Comparison of ENCODE assay signal across 8 mouse cellular contexts in the genomic region with DNA sequence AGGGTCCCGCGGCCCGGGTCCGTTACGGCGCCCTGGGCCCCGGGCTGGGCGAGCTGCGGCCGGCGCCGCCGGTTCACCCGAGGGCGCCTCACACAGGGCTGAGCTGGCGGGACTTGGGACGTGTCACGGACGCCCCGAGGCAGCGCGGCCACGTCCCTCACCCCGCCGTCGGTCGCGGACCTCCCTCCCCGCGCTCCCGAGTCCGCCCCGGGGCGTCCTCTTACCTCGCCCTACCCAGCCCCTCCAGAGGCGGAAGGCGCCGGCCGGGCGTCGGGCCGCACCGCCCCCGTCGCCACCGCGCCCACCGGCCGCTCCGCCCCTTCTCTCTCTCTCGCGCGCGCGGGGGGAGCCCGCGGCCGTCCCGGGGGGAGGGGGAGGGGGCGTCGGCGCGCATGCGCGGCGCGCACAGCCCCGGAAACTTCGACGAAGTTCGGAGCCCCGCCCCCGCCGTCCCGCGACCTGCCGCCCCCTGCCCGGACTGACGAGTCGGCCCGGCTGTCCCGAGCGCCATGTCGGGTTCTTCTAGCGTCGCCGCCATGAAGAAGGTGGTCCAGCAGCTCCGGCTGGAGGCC. TPM values are rescaled to one million over a fixed set of nuclear protein-coding genes. Genes with fewer than 3 reads are reported as not detected.
DNase-seq lines count a peak whose midpoint lies in the region; ATAC-seq and TF ChIP-seq lines count a peak whose summit lies in the region.

A gene (minus strand): TSS at position 323 of the 572 bp plus-strand sequence.
A gene (plus strand): TSS at position 377 of the 572 bp plus-strand sequence.

- peaks cover 19% of the 10 kb centered on the region; the same call in 1 of the 2 replicates for H3K79me2 ChIP-seq in liver, adult 2 months (ENCODE audit: control insufficient read depth, insufficient read depth, low read length)

- H3K27ac ChIP-seq in embryonic fibroblast, embryonic 13.5 days (ENCODE audit: insufficient read depth, low read length) = peak within 1 kb of the TSS; percentile 97
- H3K27ac ChIP-seq in heart, embryonic 10.5 days = peak within 1 kb of the TSS; percentile 99
- peak within 1 kb of the TSS; percentile 89 for H3K27ac ChIP-seq in kidney, embryonic 14.5 days (ENCODE audit: low read depth, low read length)
- peak within 1 kb of the TSS; percentile 100 for H3K27ac ChIP-seq in liver, adult 2 months (replicated peaks; ENCODE audit: insufficient read depth, low read depth, low read length)

- no peaks in the 10 kb centered on the region for H3K27me3 ChIP-seq in heart, embryonic 10.5 days (ENCODE audit: insufficient read depth, poor library complexity, severe bottlenecking)
- H3K27me3 ChIP-seq in kidney, embryonic 14.5 days (ENCODE audit: control insufficient read depth, insufficient read depth, low read length) = no peaks in the 10 kb centered on the region
- H3K27me3 ChIP-seq in liver, adult 2 months (ENCODE audit: control insufficient read depth, insufficient read depth, low read length) = no peaks in the 10 kb centered on the region

- H3K4me3 ChIP-seq in embryonic fibroblast, embryonic 13.5 days (ENCODE audit: insufficient read depth, low read length) = peak within 1 kb of the TSS; percentile 95
- peak within 1 kb of the TSS; percentile 78 for H3K4me3 ChIP-seq in heart, embryonic 10.5 days
- peak within 1 kb of the TSS; percentile 80 for H3K4me3 ChIP-seq in kidney, embryonic 14.5 days (ENCODE audit: low read length)
- H3K4me3 ChIP-seq in liver, adult 2 months (ENCODE audit: insufficient read depth, low read depth, low read length) = peak within 1 kb of the TSS; percentile 100

- TF ChIP-seq CTCF in embryonic fibroblast, embryonic 13.5 days (IDR thresholded peaks at IDR 0.05; ENCODE audit: borderline replicate concordance, insufficient read depth, low read length) = no peak
- TF ChIP-seq CTCF in liver, adult 2 months (IDR thresholded peaks at IDR 0.05; ENCODE audit: low read depth, low read length) = no peak

- ATAC-seq in kidney, embryonic 14.5 days (ENCODE audit: low FRiP score, low TSS enrichment) = peak; percentile 96

- H3K4me1 ChIP-seq in embryonic fibroblast, embryonic 13.5 days (ENCODE audit: control insufficient read depth, insufficient read depth, low read length) = peaks cover 2% of the 10 kb centered on the region; the same call in 1 of the 2 replicates
- peaks cover 26% of the 10 kb centered on the region for H3K4me1 ChIP-seq in heart, embryonic 10.5 days
- H3K4me1 ChIP-seq in kidney, embryonic 14.5 days (ENCODE audit: control insufficient read depth, insufficient read depth, low read length) = peaks cover 9% of the 10 kb centered on the region; the same call in 1 of the 2 replicates
- H3K4me1 ChIP-seq in liver, adult 2 months (ENCODE audit: control insufficient read depth, insufficient read depth, low read length) = peaks cover 21% of the 10 kb centered on the region

- no peaks in the 10 kb centered on the region for H3K9me3 ChIP-seq in heart, embryonic 10.5 days
- no peaks in the 10 kb centered on the region for H3K9me3 ChIP-seq in kidney, embryonic 14.5 days (ENCODE audit: control insufficient read depth, low read length)

- peak within 1 kb of the TSS; percentile 82 for H3K9ac ChIP-seq in kidney, embryonic 14.5 days (ENCODE audit: low read depth, low read length)
- H3K9ac ChIP-seq in liver, adult 2 months (ENCODE audit: low read depth, low read length) = peak within 1 kb of the TSS; percentile 100

- peak; percentile 88 for TF ChIP-seq POLR2A in embryonic fibroblast, embryonic 13.5 days (IDR thresholded peaks at IDR 0.05; ENCODE audit: low read depth, low read length)
- TF ChIP-seq POLR2A in liver, adult 2 months (IDR thresholded peaks at IDR 0.05; ENCODE audit: extremely low read depth, insufficient read depth, low read length) = peak; percentile 84

- WGBS in heart, embryonic 10.5 days = under 1% methylated on average over 60 of the region's 88 CpGs
- 0% methylated on average over 62 of the region's 88 CpGs for WGBS in kidney, embryonic 14.5 days
- WGBS in liver, adult 2 months = under 1% methylated on average over 49 of the region's 88 CpGs

- DNase-seq in B cell, adult 2 months = peak; percentile 89 to 90
- peak; percentile 91 to 96 for DNase-seq in adrenal gland, postnatal 36 days
- peak; percentile 93 for DNase-seq in heart, embryonic 10.5 days (ENCODE audit: low spot score)
- peak; percentile 70 for DNase-seq in liver, adult 2 months (ENCODE audit: extremely low read depth, low read depth, low spot score)
- DNase-seq in monocyte, adult 2 months (ENCODE audit: low read depth in 1 of 2, low spot score in 2 of 2) = peak; percentile 44 to 76
- peak; percentile 81 to 92 for DNase-seq in spleen, postnatal 10 days (ENCODE audit: low spot score in 2 of 2)

- peak within 1 kb of the TSS; percentile 72 for H3K4me2 ChIP-seq in kidney, embryonic 14.5 days (replicated peaks; ENCODE audit: low read depth, low read length)

- H3K36me3 ChIP-seq in heart, embryonic 10.5 days = peaks cover 13% of the 10 kb centered on the region
- peaks cover 11% of the 10 kb centered on the region for H3K36me3 ChIP-seq in kidney, embryonic 14.5 days (ENCODE audit: control insufficient read depth, insufficient read depth, low read length)
- peaks cover 10% of the 10 kb centered on the region for H3K36me3 ChIP-seq in liver, adult 2 months (ENCODE audit: control insufficient read depth, insufficient read depth, low read length)

RNA-seq across cellular contexts. Expression of the first gene that starts in this region (rescaled TPM):
- 1 to 10 TPM; 3.9 to 4.6 TPM for total RNA-seq in adrenal gland, postnatal 36 days (2021)
- 4.6 and 6.1 TPM in 2 replicates for polyA plus RNA-seq in embryonic fibroblast, embryonic 13.5 days (2011; ENCODE audit: insufficient read length, low read depth, missing spikeins)
- 5.0 and 5.4 TPM in 2 replicates for polyA plus RNA-seq in heart, embryonic 10.5 days (2016; fragmentation: Nextera tagmentation; extraction: Ambion mirVana)
- 6.0 and 6.8 TPM in 2 replicates for polyA plus RNA-seq in kidney, embryonic 14.5 days (2014; fragmentation: Nextera tagmentation; extraction: Ambion mirVana)
- 3.0 and 5.1 TPM in 2 replicates for total RNA-seq in liver, adult 2 months (2014; rRNA removed)
- 0.21 and 0.57 TPM in 2 replicates for polyA plus RNA-seq in liver, adult 2 months (2012; rRNA removed)

RNA-seq across cellular contexts. Expression of the second gene that starts in this region (rescaled TPM):
- 100 to 1,000 TPM; 250 to 253 TPM for total RNA-seq in adrenal gland, postnatal 36 days (2021)
- 303 and 362 TPM in 2 replicates for polyA plus RNA-seq in embryonic fibroblast, embryonic 13.5 days (2011; ENCODE audit: insufficient read length, low read depth, missing spikeins)
- polyA plus RNA-seq in heart, embryonic 10.5 days (2016; fragmentation: Nextera tagmentation; extraction: Ambion mirVana) = 1,312 and 1,459 TPM in 2 replicates
- 1,038 and 1,404 TPM in 2 replicates for polyA plus RNA-seq in kidney, embryonic 14.5 days (2014; fragmentation: Nextera tagmentation; extraction: Ambion mirVana)
- total RNA-seq in liver, adult 2 months (2014; rRNA removed) = 198 and 243 TPM in 2 replicates
- 284 and 439 TPM in 2 replicates for polyA plus RNA-seq in liver, adult 2 months (2012; rRNA removed)

Comparison
In these comparisons a context has a peak if more than half of its experiments do, and no peak if none do; other contexts are left out.
1. Peak in every context shown above with its lines: DNase-seq, ATAC-seq, H3K4me3 ChIP-seq and H3K27ac ChIP-seq.